Mouse (Mus musculus) frontal cortex, postnatal 10 days (tissue): ENCODE data around the gene B3galt4.

ENCODE experiments used
- DNase-seq, 2 experiments: peaks; one replicate each; pipeline ENCODE4 v3.0.0; 2022; ENCODE audit warnings: low spot score in 2 of 2, mixed read lengths in 1 of 2

B3galt4 gene

DNA sequence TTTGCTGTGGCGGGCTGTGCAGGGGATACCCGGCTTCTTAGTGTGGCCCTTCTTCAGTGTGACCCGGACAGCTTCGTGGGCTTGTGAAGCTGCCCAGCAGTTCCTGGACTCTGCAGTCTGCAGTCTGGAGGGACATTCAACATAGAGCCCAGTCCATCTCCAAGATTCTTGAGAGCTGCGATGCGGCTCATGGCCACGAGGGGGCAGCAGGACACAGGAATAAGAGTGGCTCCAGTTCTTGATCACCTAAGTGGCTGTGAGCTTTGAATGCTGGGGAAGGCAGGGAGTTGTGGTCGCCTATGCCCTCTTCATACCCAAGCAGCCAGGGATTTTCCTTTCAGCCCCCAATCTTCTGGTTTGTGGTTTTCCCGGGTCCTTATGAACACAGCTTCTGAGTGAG, 17.2 kb upstream of the B3galt4 start:
- peak in 1 of 2 experiments; percentile 65 for DNase-seq

DNA sequence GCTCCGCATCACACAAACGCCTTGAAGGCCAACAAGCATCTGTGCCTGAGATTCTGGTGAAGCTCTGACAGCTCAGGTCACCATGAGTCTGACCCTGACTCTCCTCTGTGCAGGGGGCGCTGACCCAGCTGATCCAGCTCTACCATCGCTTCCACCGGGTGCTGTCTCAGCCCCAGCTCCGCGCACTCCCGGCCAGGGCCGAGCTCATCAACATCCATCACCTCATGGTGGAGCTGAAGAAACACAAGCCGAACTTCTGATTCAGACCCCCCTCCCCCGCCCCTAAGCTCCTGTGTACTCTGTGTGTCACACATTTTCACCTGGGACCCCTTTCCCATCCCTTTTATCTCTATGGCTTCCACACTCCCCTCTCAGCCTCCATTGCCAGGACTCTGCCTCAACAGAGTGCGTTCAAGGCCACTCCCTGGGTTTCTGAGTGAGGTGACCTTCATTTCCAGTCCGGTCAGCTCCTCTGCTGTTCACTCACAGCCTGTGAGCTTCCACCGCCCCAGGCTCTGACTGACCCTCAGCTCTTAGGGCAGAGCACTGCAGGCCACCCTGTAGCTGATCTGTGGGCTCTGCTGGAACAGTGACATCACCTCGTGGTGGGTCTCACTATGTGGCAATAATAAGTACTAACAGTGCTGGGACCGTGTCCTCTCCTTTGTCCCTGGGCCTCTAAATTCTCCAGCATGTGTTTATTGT, 14.7 kb upstream of the B3galt4 start:
- no peak for DNase-seq

DNA sequence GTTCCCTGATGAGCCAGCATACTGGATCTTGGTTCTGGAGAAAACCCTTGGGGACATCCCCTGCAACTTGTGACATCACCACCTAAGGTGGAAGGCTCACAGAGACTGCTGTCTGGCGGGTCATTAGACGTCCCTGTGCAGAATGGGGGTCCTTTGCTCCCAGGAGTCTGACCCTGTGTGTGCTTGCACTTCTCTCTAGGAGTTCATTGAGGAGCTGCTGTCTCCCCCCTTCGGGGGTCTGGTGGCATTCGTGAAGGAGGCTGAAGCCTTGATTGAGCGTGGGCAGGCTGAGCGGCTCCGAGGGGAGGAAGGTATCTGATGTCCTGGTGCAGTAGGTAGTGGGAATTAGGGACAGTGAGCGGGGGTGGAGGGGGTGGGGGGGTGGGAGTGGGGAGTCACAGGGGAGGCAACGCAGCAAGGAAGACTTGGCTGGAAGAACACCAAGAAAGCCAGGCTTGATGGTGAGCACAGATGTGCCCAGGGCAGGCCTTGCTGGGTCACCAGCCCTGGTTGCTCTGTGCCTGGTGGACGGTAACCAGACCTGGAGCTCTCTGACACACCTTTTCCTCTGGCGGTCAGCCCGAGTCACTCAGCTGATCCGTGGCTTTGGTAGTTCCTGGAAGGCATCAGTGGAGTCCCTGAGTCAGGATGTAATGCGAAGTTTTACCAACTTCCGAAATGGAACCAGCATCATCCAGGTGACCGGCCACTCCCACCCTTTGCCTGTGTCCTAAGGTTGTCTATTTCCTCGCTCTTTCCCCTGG, 14.0 kb upstream of the B3galt4 start:
- DNase-seq, result no peak

DNA sequence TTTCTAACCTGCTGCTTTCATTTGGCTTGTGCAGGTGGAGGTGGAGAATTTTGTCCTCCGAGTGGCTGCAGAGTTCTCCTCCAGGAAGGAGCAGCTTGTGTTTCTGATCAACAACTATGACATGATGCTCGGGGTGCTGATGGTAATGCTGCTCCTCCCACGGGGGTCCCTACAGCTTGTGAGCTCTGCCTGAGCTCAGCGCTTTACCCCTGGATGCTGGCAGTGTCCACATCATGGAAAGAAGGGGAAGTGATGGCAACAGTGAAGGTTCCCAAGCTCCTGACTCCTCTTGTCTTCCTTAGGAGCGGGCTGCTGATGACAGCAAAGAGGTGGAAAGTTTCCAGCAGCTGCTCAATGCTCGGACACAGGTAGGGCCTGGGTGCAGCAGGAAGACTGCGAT, 11.6 kb upstream of the B3galt4 start:
- DNase-seq, result no peak

DNA sequence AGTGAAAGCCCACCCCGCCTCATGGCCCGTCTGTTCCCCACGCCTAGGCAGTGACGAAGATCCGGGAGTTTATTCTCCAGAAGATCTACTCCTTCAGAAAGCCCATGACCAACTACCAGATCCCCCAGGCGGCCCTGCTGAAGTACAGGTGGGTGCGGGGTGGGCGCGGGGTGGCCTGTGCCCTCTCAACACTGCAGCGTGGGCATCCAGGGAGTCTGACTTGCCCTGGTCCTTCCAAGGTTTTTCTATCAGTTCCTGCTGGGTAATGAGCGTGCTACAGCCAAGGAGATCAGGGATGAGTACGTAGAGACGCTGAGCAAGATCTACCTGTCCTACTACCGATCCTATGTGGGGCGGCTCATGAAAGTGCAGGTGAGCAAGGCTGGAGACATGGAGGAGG, 8.7 kb upstream of the B3galt4 start:
- DNase-seq, result no peak

DNA sequence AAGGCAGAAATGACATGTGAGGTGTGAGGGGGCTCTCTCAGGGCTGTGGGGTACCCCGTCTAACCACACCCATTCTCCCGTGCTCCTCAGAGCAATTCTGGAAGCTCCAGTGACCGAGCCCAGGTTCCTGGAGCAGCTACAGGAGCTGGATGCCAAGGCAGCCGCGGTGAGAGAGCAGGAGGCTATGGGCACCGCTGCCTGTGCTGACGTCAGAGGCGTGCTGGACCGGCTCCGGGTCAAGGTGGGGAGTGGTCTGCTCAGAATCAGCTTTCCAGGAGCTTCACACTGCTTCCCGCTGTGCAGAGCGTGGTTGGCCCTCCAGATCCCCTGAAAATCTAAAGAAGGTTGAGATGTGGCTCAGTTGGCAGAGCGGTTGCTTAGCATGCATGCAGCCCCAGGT, 7.8 kb upstream of the B3galt4 start:
- no peak for DNase-seq

DNA sequence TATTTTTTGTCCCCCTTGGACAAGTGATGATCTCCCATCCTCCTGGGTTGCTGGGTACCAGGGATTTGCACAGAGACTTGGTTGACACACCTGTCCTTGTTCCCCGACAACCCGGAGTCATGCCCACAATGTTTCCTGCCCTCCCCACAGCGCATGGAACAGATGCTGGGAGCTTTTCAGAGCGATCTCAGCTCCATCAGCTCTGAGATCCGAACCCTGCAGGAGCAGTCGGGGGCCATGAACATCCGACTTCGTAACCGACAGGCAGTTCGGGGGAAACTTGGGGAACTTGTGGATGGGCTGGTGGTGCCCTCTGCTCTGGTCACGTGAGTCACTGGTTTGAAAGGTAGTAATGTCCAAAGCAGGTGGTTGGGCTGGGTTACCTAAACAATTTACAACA, 7.2 kb upstream of the B3galt4 start:
- DNase-seq, result no peak

DNA sequence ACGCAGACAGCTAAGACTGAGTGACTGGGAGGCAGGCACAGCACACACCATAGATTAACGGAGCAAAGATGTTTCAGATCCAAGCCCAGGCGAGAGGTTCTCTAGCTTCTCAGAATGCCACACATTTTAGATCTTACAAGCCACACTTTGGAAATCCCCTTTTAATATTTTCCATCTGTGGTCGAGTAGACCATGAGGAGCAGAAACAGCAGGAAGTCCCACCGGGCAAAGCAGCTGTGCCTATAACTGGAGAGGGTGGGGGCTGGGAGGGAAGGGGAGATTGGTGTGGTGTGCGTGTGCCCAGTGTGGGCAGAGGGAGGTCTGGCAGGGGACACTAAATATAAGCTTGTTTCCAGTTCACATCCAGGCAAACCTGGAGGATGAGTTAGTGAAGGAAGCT, 6.2 kb upstream of the B3galt4 start:
- no peak for DNase-seq

DNA sequence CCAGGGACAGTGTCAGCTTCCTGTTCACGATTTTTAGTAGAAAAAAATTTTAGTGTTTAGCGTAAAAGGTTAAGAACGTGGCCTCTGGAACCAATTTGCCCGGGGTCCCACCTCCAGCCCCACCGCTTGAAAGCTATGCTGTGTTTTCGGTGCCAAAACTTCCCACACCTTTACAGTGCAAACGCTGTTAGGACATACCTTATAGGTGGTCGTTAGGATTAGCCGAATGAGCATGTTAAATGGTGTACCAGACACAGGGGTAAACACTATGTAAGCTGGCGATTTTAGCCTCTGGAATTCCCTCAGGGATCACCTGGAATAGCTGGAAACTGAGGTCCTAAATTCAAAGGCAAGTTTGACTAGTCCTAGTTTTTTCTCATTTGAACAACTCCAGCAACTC, 5.0 kb upstream of the B3galt4 start:
- no peak for DNase-seq

DNA sequence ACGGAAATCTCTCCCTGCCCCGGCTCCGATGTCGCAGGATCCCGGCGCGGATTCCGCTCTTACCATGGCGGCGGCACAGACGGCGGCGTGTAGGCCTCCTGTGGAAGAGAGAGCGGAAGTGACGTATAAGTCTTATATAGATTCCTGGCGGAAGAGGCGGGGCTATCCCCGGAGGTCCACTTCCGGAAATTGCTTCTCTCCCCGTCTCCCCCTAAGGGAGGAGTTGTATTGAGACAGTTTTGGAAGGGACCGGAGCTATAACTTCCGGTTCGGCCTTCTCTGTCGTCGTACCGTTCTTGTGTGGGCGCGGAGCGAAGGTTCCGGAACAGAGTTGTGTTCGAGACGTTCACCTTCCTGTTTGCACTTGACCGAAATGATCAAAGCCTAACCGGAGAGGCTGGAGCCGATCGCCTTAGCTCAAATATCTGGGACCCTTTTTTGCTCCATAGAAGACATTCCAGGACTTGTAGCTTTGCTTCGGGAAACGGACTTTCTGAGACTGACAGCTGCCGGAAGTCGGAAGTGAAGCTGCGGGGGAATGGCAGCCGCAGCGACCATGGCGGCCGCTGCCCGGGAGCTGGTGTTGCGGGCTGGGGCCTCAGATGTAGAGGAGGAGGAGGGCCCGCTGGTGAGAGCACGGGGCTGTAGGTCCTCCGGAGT, 4.4 kb upstream of the B3galt4 start, which contains the start of the genes Vps52 and Rps18:
Gene Vps52, plus strand, starts transcription at position 258 of the 660 bp plus-strand sequence.
Gene Rps18, minus strand, starts transcription at position 447 of the 660 bp plus-strand sequence.
- DNase-seq, result peak; percentile 95 to 97

DNA sequence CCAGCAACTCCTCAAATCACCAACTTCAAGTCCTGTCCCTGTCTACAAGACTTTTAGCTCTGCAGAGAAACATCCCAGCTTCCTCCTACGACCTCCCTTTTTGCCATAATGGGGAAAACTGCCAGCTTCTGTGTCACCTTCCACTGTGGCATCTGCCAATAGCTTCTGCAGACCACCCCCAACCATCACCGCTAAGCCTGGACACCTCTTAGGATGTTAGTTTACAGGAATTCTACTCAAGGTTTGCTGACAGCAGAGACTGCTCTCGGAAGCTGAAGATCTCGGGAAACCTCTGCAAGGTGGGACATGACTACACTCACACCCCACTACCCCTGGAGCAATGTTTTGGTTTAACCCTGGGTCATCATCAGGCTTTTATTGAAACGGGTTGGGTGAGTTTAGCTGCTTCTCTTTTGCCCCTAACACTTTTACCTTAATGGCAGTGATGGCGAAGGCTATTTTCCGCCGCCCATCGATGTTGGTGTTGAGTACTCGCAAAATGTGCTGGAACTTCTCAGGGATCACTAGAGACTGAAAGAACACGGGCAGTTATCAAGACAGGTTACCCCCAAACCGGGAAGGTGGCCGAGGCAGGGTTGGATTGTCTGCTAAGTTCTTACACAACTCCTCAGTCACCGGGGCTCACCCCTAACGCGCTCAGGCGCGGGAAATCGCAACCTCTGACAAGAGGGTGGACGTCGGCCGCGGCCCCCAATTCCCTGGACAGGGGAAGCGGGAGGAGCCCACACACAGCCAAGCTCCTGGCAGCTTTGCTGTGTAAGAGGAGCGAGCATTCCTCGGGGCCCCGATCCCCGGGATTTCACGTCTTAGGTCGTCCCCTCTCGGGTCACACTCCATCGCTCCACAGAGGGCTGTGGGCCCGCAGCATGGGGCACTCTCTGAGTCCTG, 3.6 kb upstream of the B3galt4 start:
- no peak for DNase-seq

DNA sequence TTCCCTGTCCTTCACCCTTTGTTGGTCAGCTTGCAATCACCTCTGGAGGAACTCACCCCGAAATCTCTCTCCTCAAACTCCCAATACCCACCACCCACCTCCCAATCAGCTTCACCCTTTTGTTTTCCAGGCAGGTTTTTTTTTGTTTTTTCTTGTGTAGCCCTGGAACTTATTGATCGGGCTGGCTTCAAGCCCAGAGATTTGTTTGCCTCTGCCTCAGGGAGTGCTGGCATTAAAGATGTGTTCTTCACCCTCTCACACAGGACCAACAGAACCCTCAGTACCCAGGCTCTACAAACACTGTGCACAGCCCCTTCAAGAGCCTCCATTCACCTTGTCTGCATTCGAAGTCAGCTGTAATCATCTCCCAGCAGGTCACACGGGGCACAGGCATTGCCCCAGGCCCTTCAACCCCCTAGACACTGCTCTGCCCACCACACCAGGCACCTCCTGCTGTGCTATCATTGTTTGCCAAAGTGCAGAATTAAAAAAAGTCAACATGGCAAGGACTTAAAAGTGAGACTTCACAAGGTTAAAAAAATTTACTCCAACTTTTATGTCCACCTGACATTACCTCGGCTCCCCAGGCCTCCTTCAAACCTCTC, 2.8 kb upstream of the B3galt4 start:
- no peak for DNase-seq

DNA sequence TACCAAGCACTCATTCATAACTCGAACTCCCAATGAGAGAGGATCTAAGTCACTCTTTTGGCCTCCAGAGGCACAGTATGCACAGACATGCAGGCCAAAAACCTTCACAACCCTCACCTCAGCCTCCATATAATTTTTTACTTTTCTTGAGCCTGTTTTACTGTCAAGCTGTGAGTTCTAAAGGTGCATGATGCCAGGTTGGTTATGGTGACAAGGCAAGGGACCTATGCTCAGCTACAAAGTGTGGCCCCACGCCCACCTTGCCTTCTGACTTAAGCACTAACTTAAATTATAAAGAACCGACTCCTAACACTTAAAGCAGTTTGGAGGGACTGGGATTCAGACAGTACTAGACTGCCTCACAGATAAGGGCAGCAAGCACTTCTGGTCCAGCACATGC, 2.0 kb upstream of the B3galt4 start:
- no peak for DNase-seq

DNA sequence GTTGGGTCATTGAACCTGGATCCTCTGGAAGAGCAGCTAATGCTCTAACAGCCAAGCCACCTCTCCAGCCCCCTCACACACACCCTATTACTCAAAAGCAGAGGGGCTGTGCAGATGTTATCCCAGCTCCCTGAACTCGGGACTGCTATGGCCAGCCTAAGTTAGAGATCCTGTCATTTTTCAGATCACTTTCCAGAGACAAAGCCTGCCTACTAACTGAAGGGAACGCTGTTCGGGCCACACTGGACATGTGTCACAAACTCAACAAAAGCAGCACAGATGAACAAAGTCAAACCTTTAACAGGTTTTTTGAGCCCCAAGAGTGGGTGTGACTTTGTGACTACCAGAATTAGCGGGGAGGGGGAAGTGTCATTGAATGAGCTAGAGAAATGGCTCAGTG, 1.6 kb upstream of the B3galt4 start:
- DNase-seq, result no peak

DNA sequence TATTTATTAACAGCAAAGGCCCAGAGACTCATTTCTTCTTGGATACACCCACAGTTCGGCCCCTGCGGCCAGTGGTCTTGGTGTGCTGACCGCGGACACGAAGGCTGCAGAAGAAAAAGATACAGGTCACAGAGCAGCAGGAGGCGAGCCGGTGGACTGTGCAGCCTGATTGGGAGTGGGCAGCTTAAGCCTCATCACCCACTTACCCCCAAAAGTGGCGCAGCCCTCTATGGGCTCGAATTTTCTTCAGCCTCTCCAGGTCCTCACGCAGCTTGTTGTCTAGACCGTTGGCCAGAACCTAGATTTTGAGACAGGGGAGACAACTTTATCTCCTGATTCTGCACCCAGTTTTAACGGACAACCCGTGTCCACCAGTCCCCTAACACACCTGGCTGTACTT, 727 bp upstream of the B3galt4 start:
- peak in 1 of 2 experiments; percentile 5 for DNase-seq

DNA sequence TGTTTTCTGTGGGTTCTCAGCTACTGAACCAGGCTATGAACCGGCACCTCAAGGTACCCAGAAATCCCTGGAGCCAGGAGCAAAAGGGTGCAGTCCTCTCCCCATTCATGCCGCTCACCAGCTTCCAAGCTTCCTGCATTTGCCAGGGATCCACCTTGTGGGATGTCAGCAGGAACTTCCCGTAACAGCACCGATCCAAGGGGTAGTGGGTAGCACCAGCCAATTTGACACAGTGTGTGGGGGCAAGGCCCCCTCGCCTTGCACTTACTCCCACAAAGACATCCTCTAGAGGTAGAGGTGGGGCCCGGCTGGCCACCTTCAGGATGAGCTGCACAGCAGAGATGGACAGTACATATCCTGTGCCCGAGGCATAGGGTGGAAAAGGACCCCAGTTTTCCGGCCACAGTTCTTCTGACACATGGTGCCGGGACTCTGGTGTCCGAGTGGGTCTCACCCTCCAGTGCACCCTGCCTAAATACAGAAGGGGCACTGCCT, 1.1 kb downstream of the B3galt4 start:
- DNase-seq, result no peak

DNA sequence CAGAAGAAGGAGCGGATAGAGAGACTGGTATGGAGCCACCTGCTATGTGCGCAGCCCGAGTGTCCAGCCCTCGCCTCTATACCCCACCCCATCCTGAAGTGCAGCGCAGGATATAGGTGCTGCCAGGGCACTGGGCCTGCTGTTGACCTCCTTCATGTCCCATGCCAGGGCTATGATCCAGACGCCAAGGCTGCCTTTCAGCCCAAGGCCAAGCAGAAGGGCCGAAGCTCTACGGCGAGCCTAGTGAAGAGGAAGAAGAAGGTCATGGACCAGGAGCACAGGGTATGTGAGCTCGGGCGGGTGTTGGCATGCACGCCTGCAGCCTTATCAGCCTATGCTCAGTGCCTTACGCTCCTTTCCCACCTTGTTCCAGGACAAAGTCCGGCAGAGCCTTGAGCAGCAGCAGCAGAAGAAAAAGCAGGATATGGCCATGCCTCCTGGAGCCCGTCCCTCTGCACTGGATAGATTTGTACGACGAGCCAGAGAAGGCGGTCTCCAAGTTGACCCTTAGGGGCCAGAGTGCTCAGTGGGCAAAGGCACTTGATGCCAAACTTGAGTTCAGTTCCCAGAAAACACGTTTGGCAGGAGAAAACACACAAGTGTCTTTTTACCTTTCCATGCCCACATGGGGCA, 2.3 kb downstream of the B3galt4 start:
- DNase-seq, result no peak

DNA sequence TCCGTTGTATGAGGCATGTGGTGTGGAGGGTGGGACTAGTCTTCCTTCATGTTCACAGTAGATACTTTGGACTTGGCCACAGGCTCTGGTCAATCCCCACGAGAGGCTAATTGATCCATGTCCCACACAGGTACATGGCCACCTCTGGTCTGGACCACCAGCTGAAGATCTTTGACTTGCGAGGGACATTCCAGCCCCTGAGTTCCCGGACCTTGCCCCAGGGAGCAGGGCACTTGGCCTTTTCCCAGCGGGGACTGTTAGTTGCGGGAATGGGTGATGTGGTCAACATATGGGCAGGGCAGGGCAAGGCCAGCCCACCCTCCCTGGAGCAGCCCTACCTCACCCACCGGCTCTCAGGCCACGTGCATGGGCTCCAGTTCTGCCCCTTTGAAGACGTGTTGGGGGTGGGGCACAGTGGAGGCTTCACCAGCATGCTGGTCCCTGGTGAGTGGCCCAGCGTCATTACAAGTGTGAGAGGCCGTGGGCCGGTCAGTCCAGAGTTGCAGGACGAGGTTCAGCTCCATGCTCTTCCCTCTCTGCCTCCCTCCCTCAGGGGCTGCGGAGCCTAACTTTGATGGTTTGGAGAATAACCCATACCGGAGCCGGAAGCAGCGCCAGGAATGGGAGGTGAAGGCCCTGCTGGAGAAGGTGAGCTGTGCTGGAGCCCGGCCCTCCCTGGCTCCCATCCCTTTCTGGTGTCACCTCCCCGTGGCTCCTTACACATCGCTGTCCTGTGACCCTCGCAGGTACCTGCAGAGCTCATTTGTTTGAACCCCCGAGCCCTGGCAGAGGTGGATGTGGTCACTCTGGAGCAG, 3.0 kb downstream of the B3galt4 start:
- DNase-seq, result no peak

DNA sequence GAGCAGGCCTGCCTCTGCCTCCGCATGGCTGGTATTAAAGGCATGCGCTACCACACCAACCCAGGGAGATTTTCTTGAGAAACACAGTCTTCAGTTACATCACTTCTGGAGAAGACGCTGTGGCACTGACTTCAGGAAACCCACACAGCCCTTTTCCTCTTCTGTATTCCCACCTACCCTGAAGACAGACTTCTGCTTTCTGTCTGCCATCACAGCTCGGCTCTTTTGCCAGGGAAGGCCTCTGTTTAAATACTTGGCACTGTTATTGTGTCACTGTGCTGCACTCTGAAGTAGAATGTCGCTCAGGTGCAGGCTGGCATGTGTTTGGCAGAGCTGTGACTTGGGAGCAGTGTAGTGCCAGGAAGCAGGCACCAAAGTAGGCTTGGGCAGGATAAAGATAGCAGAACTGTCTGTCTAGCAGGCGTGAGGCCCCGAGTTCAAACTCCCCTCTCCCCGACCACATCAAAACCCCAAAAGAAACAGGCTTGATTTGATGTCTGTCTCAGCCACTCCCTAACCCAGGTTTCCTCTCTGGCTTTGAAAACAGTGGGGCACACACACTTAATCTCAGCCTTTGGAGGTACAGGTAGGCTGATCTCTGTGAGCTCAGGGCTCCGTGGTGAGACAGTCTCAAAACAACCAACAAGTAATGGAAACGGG, 3.7 kb downstream of the B3galt4 start:
- no peak for DNase-seq
